Mouse (Mus musculus) left cerebral cortex, adult 8-10 months (tissue): ENCODE data around the gene Bri3bp. TPM values are rescaled to one million over a fixed set of nuclear protein-coding genes. Genes with fewer than 3 reads are reported as not detected.
"Not testable (repeated sequence)": the region's sequence is repeated elsewhere in the genome, so short reads cannot be mapped to it uniquely, and the experiment has no call there.

Experiments
- DNase-seq, 2 experiments: peaks; one replicate each; pipeline ENCODE4 v3.0.0; 2022; ENCODE audit warnings: low spot score in 2 of 2
- total RNA-seq, 4 experiments: library from RNA; stranded (reverse); gene quantifications; 2 replicates each; pipeline ENCODE4 v1.2.4; 2022

Bri3bp gene
- total RNA-seq, 4 experiments from 2014 or later, result 81.9 to 94.4 (median 86.6) TPM

DNA sequence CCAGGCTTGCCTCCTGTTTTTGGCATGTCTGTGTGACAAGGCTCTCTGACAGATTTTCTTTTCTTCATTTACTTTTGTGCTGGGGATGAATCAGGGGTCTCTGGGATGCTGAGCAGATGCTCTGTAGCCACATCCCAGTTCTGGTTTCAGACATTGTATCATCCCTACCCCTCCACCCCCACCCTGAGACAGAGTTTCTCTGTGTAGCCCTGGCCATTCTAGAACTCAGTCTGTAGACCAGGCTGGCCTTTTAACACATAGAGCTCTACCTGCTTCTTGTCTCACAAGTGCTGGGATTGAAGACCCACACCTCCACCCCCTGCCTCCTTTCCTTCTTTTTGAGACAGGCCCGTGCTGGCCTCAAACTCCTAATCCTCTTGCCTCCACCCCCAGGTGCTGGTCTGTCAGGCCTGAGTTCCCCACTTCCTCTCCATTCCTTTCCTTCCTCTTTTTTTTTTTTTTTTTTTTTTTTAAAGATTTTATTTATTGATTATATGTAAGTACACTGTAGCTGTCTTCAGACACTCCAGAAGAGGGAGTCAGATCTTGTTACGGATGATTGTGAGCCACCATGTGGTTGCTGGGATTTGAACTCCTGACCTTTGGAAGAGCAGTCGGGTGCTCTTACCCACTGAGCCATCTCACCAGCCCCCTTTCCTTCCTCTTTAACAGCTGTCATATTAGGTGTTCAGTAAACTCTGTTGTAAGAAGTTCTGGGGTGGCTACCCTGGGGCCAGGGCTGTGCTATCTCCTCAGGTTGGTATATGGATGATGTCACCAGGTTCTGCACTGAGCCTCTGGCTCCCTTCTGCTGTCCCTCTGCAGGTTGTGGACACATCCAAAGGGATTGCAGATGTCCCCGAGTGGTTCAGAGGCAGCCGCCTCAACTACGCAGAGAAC is 42.6 kb downstream of the Bri3bp start:
- DNase-seq, result no peak

DNA sequence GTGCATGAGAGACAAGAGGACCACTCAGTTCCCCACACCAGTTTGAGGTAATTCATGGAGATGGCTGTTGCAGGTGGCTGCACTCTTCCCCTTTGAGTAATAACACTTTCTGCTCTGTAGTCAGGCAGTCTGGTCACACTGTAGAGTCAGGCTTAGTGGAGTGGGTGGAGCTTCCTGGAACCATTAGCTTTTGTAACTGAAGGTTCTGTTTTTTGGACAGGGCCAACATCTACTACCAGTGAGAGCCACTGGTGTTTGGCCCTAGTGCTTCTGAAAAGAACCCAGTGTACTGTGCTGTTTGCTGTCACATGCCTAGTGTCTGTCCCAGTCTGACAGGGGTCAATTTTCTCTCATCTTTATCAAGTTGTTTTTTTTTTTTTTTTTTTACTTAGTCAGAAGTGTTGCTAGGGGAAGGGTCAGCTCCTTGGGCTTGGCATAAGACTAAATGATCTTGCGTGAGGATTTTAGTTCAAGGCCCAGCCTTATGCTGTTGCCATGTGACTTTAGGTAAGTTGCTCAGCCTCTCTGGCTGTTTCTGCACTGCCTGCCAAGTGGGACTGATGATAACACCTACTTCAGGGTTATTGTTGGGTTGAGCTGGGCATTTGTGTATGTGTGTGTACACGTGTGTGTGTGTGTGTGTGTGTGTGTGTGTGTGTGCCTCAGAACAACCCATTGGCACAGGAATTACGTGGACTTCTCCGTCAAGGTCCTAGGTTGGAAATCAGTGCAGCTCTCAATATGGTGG is 43.8 kb downstream of the Bri3bp start:
- DNase-seq, result no peak

DNA sequence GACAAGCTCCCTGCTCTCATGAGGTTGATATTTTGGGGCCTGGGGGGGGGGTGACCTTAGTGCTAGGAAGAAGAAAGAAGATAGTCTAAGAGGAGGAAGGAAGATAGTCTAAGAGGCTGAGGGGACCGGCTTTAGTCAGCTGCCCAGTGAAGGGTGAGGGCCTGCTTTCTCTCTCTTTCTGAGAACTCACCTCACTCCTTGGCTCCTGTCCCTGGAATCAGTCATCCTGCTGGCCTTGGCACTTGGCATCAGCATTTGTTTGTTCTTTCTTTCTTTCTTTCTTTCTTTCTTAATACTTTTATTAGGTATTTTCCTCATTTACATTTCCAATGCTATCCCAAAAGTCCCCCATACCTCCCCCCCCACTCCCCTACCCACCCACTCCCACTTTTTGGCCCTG is 44.7 kb downstream of the Bri3bp start:
- no peak for DNase-seq

DNA sequence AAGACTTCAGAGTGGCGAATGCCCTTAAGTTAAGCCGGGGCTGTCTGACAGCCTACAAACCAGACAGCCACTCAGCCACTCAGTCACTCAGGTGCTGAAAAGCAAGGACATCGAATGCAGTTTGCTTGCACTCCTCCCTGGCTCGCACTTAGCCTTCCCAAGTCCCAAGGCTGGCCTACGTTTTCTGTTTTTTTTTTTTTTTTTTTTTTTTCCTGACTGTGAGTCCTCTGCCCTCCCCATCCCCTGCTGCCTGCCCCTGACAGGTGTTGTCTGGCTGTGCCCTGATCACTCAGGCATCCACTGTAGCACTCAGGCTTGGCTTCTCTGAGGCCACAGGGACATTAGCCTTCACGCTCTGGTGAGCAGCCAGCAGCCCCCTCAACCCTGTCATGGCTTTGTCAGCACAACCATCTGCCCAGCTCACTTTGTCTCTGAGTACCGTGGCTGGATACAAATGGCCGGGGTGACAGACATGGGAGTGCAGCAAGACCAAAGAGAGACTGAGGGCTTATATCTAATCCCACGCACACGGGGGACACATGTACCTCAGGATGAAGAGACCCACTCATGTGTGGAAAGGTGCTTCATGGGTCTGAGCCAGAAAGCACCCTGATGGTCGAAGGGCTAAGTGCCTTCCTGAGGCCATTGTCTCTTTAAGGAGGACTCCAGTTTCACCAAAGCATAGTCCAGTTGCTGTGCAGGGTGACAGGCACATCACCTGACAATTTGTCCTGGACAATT is 46.2 kb downstream of the Bri3bp start:
- DNase-seq, result no peak

DNA sequence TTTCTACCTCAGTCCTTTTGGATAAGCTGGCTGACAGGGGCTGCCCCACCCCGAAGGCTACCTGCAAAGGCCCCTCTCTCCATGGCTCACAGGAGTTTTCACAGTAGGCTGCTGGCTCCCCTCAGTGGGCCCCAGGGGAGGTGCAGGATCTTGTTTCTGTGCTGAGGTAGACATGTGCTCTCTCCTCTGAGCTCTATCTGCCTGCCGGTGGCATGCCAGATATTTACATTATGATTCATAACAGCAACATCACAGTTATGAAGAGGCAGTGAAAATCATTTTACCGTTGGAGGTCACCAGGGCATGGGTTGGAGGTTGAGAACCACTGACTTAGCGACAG is 46.7 kb downstream of the Bri3bp start:
- no peak for DNase-seq

DNA sequence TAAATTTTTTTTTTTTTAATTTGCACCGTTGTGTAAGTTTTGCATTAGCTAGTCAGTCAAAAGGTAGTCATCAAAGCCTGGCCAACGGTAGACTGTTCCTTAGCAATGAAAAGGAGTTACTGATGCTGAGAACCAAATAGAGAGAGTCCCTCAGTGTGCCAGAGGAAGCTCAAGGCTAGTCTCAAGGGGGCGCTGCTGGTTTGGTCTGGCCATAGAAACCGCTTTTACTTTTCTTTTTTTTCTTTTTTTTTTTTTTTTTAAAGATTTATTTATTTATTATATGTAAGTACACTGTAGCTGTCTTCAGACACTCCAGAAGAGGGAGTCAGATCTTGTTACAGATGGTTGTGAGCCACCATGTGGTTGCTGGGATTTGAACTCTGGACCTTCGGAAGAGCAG is 47.6 kb downstream of the Bri3bp start:
- not testable (repeated sequence) for DNase-seq

DNA sequence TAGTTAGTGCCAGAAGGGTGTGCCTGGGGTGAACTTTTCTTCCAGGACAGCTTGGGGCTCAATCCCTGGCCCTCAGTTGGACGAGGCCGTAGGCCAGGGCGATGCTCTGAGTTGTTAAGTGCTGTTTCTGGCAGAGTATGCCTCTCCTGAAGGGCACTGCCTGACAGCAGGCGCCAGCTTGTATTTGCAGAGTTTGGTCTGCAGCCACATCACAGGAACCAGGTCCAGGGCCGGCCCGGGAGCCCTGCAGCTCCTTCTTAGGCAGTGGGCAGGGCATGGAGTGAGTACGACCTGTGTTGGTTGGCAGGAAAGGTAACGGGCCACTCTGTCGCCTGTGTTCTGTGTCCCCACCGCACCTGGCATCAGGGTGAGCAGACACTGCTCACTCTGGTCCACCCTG is 49.7 kb downstream of the Bri3bp start:
- DNase-seq, result no peak

DNA sequence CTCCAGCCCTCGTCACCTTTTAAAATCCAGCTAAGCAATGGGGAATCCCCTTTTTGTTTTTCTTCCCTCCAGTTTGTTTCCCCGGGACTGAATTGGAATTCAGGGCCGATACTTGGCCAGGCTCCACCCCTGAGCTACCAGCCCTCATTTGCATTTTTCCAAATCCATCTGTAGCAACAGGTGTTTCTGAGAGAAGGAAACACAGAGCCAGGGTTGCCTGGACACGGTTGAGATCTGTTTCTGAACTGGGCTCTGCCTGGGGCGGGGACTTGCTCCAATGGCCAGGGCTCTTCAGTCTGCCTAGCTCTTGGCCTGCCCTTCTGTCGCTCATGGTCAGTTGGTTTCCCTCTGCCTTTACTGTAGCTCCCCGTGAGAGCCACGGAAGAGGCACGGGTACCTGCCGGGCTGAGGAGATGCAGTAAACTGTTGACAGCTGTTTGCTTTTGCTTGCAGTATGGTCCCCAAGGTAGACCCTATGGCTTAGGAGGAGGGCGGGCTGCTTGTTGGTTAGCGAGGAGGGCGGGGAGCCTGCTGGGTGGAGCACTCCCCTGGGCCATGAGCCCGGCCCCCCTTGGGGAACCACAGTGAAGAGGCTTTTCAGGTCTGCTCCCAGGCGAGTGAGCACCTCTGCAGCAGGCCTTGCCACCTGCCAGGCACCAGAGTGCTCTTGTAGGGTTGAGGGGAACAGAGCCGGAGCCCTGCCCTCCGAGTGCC is 51.2 kb downstream of the Bri3bp start:
- no peak for DNase-seq

DNA sequence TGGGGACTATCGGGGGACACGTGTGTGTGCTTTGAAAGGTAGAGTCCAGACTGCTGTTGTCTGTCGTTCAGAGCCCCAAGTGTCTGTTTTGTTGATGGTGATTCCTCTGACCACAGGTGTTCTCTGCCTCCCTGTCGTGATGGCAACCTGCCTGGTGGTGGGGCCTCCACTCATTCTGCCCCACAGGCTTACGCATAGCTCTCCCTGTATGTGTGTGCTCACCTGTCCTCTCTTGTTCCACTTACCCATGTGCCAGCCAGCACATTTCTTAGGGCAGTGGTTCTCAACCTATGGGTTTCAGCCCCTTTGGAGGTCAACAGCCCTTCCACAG is 51.7 kb downstream of the Bri3bp start:
- no peak for DNase-seq

DNA sequence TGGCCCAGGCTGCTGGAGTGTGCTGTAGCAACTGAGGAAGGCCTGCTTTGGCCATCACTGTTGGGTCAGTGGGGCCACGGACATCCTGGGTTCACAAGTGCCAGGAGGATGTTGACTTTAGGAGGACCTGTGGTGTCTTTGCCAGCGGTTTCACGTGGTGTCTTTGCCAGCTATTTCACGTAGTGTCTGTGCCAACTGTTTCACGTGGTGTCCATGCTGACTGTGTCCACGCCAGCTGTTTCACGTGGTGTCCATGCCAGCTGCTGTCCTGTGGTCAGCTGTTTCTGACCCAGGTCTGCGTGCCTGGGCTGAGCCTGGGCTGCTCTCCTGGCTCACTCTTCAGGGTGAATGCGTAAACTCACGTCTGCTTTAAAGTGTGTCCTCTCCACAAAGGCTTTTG is 54.3 kb downstream of the Bri3bp start:
- no peak for DNase-seq

DNA sequence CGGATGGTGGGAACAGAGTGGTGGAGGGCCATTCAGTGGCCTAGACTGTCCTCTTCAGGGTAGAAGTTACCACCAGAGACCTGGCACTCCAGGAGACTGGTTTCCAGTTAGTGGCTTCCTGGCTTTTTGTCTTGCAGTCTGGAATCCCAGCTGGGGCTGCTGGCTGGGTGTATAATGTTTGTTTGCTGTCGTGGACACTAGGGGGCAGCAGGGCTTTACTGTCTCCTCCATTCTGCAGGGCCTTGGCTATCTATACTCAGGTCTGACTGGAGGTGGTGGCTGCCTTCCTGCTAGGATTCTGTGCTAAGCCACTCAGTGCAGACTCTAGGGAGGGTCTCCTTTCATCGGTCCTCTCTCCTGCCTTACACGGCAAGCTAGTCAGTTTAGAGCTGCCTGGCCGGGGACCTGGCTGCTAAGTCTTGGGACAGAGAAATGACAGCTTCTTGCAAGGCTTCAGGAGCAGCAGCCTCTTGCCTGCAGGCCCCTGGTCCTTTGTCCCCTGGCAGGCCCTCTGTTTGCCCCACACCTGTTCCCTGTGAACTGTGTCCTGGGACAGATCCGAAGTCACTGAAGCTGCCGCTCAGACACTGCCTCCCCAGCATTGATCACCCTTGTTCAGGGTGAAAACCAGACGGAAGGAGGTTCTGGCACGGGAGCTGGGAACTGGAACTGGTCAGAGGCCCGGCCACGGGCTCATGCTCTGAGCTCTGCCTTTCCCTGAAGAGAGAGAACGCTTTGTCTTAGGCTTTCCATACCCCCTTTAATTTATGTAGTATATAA is 56.6 kb downstream of the Bri3bp start:
- peak in 1 of 2 experiments; percentile 70 for DNase-seq

DNA sequence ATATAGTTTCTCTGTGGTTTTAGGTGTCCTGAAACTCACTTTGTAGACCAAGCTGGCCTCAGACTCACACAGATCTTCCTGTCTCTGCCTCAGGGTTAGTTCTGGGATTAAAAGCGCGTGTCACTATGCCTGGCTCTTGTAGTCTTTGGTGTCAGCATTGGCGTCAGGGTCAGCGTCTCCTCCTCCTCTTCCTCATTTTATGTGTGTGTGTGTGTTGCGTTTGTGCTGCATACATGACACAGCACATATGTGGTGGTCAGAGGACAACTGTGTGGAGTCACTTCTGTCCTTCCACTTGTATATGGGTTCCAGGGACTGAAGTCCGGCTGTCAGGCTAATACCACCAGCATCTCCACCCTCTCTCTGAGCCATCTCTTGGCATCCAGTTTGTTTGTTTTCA is 60.1 kb downstream of the Bri3bp start:
- no peak for DNase-seq

DNA sequence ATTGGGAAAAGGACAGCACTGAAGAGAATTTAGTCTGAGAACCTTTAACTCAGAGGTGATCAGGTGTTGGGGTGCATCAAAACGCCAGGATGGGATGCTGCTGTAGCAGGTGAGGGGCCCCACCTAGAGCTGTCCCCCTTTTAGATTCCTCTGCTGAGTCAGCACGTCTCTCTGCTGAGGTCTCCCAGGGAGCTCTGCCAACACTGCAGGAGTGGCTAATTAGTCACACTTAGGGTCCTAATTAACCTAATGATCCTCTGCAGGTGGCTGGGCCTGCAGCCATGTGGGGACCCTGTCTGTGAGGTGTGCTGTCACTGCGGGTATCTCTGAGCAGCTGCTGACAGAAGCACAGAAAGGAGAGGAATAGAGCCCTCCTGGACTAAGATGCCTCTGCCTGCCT is 60.8 kb downstream of the Bri3bp start:
- DNase-seq, result no peak

DNA sequence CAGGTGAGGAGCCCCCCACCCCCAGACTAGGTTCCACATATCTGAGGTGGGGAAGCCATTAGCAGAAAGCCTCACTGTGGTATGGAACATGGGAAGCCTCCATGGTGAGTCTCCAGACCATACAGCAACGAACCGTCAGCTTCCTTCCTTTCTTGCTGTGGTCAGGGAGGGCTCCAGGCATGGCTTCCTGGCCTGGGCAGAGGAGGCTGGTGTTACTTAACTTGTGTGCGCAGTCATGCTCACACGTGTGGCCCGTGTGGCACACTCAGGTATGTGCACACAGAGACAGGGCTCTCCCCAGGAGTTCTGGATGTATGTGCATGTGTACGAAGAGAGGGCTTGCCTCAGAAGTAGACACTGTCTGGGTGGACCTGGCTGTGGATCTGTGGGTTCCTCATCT is 62.3 kb downstream of the Bri3bp start:
- DNase-seq, result no peak

DNA sequence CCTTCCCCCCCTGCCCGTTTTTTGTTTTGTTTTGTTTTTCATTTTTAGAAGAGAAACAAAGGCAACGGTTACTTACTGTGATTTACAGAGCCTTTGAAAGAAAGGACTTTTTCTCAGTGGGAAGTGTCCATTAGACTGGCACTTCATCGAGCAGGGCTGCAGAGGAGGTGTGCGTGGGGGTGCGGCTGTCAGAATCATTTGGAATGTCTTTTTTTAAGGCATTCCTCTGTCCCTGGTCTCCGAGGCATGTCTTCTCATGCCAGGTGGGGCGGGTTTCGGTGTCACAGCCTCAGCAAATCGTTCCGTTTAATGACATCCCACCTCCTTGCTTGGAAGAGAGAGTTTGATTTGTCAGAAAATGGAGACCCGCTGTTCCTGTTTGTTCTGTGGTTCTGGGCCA is 63.3 kb downstream of the Bri3bp start:
- no peak for DNase-seq

DNA sequence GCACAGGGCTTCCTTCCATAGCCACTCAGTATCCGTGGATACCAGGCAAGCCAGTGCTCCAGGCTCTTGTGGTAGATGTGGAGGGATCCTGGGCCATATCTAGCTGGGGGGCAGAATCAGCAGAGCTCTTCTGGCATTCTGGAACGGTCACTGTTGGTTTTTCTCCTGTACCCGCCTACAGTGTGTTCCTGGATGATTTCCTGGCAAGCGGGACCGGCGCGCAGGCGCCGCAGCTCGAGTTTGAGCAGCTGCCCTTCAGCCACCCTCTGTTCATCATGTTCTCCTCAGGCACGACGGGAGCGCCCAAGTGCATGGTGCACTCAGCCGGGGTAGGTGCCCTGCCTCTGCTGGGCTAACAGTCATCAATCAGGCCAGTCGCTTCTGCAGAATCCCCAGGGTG is 64.6 kb downstream of the Bri3bp start:
- no peak for DNase-seq

DNA sequence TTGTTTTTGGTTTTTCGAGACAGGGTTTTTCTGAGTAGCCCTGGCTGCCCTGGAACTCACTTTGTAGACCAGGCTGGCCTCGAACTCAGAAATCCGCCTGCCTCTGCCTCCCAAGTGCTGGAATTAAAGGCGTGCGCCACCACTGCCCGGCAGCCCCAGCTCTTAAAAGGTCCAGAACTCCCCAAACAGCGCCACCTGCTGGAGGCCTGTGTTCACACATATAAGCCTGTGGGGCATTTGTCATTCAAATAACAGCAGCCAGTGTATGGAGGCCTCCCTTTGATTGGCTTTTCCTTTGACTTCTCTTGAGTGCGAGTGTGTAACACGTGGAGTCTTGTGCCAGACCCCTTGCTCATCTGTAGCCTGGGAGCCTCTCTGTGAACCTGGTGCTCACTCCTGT is 66.2 kb downstream of the Bri3bp start:
- DNase-seq, result no peak

DNA sequence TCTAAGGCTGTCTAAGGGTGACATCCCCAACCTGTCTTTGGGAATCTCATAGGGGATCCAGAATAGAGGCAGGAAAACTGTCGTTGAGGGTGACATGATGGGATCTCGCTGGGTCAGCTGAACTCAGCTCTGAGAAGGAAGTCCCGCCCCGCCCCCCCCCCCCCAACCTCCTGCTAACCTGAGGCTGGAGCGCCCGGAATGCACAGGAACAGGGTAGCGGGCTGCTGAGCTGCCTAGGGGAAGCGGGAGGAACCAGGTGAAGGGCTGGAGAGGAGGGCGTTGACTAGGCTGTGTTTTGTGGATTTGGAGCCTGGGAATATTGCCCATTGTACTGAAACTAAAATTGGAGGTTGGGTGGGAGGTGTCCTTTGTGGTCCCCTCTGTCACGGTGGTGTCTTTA is 66.6 kb downstream of the Bri3bp start:
- no peak for DNase-seq

DNA sequence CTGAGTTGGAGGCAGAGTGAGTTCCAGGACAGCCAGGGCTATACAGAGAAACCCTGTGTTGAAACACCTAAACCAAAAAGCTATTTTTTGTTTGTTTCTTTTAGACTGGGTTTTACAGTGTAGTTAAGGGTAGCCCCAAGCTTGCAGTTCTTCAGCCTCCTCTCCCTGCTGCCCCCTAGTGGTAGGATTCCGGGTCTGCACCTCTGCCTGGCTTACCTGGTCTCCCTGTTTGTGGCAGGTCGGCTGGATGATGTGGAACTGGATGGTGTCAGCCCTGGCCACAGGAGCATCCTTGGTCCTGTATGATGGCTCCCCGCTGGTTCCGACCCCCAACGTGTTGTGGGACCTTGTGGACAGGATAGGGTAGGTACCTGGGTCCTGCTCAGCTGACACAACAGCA is 68.2 kb downstream of the Bri3bp start:
- DNase-seq, result no peak
